Mouse (Mus musculus) testis, postnatal 10 days (tissue): ENCODE results near the gene Tmco4.

Experiments
- DNase-seq: peaks from one replicate; pipeline ENCODE4 v3.0.0; 2021; ENCODE audit warnings: low spot score

Tmco4 gene

DNA sequence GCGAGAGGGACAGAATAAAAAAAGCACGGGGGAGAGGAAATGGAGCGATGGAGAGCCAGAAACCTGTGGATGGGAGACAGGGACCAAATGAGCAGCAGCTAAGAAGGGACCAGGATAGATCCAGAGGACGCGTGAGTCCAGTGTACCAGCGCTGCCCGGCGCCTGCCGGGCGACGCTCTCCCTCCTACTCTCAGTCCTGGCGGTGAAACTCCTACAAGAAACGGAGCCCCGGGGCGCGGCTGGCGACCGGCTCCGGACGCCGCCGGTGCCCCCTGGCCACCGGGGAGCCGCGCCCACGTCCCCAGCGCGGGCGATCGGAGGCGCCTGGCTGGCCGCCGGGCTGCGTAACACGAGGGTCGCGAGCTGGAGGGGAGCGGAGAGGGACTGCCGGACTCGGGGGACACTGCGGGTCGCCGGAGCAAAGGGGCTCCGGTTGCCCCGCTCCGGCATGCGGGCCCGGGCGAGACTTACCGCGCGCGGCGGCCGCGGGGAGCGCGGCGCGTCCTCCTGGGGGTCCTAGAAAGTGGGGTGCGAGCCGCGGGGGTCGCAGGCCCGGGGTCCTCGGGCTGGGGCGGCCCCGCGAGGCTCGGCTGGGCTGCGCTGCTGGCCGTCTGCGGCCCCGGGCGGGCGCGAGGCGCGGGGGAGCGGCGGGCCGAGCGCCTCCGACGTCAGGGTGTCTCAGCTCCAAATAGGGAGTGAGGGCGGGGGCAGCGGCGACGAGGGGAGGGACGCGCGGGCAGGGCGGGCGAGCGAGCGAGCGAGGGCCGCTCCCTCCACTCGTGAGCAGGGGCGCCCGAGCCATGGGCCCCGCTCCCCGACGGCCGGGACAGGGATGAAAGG, 119.9 kb downstream of the Tmco4 start, which contains the start of gene Nbl1:
Gene Nbl1 (minus strand): TSS at position 638 of the 840 bp plus-strand sequence.
- DNase-seq = peak; percentile 84

DNA sequence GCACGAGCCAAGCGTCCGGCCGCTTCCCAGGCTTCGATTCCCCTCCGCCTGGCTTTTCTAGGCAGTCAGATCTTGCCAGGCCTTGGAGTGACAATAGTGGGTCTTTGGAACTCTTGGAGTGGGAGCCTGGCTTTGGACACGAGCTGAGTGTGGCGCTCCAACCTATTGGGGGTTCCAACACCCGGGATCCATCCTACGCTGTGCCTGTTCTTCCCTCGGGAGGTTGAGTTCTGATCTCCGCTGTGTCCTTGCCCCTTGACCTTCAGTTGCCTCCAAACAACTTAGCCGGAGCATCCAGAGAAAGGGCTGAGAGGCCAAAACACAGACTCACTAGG, 120.5 kb downstream of the Tmco4 start:
- no peak for DNase-seq

DNA sequence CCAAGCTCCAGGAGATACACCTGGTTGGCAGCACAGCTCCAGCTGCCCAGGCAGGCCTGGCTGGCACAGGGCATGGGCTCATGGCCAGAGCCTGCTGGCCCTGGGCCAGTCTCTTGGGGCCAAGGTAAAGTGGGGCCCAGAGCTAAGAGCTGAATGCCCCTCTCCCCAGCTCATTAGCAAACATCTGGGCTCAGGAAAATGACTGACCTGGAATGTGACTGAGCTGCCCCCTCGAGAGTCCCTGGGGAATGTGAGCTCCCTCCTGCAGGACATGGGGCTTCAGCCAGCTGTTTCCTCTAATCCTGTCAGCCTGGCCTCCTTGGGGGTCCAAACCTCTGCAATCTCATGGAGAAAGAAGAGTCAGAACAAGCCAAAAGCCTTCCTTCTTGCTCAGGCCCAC, 122.7 kb downstream of the Tmco4 start:
- DNase-seq = no peak

DNA sequence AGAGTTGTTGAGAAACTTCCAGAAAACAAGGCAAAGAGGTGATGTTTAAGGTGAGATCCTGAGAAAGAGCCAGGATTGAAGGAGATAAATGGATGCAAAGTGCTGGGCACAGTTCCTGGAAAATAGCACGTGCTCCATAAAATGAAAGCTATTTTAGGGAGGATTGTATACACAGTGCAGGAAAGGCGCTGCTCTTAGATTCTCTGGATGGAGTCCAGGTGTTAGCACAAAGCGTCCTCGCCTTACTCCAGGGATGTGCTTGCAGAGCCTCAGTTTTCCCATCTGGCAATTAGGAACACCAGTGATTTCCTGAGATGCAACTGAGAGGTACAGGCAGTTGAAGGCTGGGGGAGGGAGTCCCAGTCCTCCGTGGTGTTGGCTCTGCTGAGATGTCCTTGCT, 123.5 kb downstream of the Tmco4 start:
- DNase-seq = no peak

DNA sequence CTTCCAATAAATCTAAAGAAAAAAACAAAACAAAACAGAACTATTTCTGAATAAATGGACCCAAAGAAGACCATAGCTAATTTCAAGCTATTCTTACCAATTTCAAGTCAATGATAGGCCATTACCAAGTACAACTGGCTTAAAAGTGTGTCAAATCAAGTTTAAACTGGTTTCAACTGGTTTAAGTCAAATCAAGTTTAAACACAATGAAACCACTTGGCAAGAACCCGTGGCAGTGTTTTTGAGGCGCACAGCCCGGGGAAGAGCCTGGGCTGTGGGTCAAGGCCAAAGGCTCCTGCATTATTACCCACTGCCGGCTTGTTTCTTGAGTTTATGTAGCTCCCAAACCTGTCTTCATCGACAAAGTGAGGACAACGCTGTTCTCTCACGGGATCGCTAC, 127.6 kb downstream of the Tmco4 start:
- no peak for DNase-seq

DNA sequence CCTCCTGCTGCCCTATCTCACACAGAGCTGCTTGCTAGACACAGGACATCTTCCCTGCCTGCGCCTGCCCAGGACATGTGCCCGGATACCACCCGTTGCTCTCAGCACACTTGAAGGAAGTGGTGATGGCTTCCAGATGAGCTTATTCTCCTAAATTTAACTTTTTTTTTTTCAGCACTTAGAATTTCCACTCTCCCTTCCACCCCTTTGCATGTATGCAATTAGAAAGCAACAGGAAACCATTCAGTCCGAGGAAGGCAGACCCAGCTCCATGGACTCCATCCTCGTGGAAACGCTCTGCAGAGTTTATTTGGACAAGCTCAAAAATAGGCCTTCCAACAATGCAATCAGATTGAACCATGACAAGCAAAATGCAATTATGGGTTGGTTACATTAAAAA, 128.9 kb downstream of the Tmco4 start:
- no peak for DNase-seq

DNA sequence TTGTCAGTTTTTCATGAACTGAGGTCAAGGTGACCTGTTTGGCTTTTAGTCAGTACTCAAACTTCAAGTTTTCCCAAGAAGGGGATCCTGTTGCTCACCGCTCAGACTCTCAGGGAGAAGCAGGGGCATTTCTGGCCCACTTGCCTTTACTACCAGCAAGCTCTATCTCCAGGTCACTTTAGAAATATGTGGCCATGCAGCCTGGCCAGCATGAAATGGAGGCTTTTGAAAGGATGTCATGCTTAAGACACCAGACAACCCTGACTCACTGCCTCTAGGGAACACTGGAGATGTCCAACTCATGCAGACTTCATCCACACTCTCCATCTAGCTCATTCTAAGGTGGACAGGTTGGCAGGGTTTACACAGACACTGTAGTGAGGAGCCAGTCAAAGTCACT, 132.8 kb downstream of the Tmco4 start:
- no peak for DNase-seq
